18 mouse cellular contexts compared by ENCODE assay signal in the genomic region with DNA sequence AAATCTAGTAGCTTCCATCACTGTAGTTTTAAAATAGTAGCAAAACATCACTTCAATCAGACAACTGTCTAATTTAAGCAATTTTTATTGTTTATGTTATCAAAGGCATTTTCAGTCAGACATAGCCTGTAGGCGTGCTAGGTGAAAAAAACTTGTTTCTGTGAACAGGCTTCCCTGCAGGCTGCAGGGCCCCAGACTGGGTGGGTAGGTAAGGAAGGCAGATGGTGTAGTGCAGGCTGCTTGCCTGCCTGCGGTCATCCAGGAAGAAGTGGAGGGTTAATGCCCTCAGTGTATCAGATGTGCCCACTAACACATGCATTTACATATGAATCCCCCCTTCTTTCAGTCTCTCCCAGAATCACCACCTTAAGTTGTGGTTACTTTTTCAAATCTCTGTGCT.
DNase-seq lines count a peak whose midpoint lies in the region; ATAC-seq and TF ChIP-seq lines count a peak whose summit lies in the region.
"Had no signal": no experiment of that assay in that cellular context is flagged by ENCODE, and none has a peak within 500 bp of the region (broad histone marks: within the 10 kb centered on the region; RNA-seq: fewer than 3 reads in every experiment).

No protein-coding gene starts in this region.

- no peak overlapping the region for H3K27ac ChIP-seq in forebrain, embryonic 11.5 days (ENCODE audit: low read depth, low read length)
- no peak overlapping the region for H3K27ac ChIP-seq in forebrain, embryonic 12.5 days
- H3K27ac ChIP-seq in kidney, embryonic 15.5 days = peak overlapping the region; percentile 58
- H3K27ac ChIP-seq in kidney, adult 2 months (ENCODE audit: insufficient read depth, low read depth, low read length) = no peak overlapping the region
- H3K27ac ChIP-seq: heart, embryonic 13.5 days; liver, embryonic 13.5 days; lung, embryonic 15.5 days; macrophage; midbrain, embryonic 12.5 days had no signal

- TF ChIP-seq POLR2A in kidney, adult 2 months (IDR thresholded peaks at IDR 0.05; ENCODE audit: low read depth, low read length) = no peak

- H3K4me3 ChIP-seq in forebrain, embryonic 11.5 days (ENCODE audit: low read depth, low read length) = no peak overlapping the region
- no peak overlapping the region for H3K4me3 ChIP-seq in forebrain, embryonic 12.5 days (replicated peaks)
- no peak overlapping the region for H3K4me3 ChIP-seq in kidney, embryonic 15.5 days (replicated peaks)
- no peak overlapping the region for H3K4me3 ChIP-seq in kidney, adult 2 months (ENCODE audit: insufficient read depth, low read depth, low read length)
- H3K4me3 ChIP-seq: heart, embryonic 13.5 days; limb, embryonic 12.5 days; liver, embryonic 13.5 days; lung, embryonic 15.5 days; midbrain, embryonic 12.5 days had no signal

- 41% methylated on average over 2 of the region's 2 CpGs for WGBS in forebrain, embryonic 11.5 days
- WGBS in forebrain, embryonic 12.5 days = 45% methylated on average over 2 of the region's 2 CpGs
- WGBS in kidney, embryonic 15.5 days = 60% methylated on average over 2 of the region's 2 CpGs
- 87% methylated on average over 2 of the region's 2 CpGs for WGBS in kidney, adult 2 months

- no peaks in the 10 kb centered on the region for H3K27me3 ChIP-seq in forebrain, embryonic 11.5 days (ENCODE audit: control insufficient read depth, insufficient read depth, low read length)
- H3K27me3 ChIP-seq in forebrain, embryonic 12.5 days = no peaks in the 10 kb centered on the region
- H3K27me3 ChIP-seq in kidney, embryonic 15.5 days = no peaks in the 10 kb centered on the region
- H3K27me3 ChIP-seq in kidney, adult 2 months (replicated peaks; ENCODE audit: control insufficient read depth, insufficient read depth, low read length) = no peaks in the 10 kb centered on the region
- H3K27me3 ChIP-seq: heart, embryonic 13.5 days; limb, embryonic 12.5 days; liver, embryonic 13.5 days; lung, embryonic 15.5 days; midbrain, embryonic 12.5 days had no signal

- no peak for TF ChIP-seq CTCF in kidney, adult 2 months (conservative IDR thresholded peaks at IDR 0.05; ENCODE audit: insufficient read depth, insufficient read length, low read depth, low read length)

- no peak for ATAC-seq in forebrain, embryonic 11.5 days (replicated peaks; ENCODE audit: low FRiP score)
- no peak; the same call in 1 of the 2 replicates for ATAC-seq in forebrain, embryonic 12.5 days (ENCODE audit: low FRiP score)
- no peak for ATAC-seq in kidney, embryonic 15.5 days (replicated peaks; ENCODE audit: low FRiP score)

- no peak overlapping the region for H3K9ac ChIP-seq in forebrain, embryonic 11.5 days (ENCODE audit: low read length)
- H3K9ac ChIP-seq in forebrain, embryonic 12.5 days = no peak overlapping the region
- no peak overlapping the region for H3K9ac ChIP-seq in kidney, embryonic 15.5 days
- H3K9ac ChIP-seq: heart, embryonic 13.5 days; limb, embryonic 12.5 days; liver, embryonic 13.5 days; lung, embryonic 15.5 days; midbrain, embryonic 12.5 days had no signal

- H3K4me2 ChIP-seq in forebrain, embryonic 11.5 days (ENCODE audit: low read depth, low read length, severe bottlenecking) = no peak overlapping the region
- no peak overlapping the region for H3K4me2 ChIP-seq in forebrain, embryonic 12.5 days
- H3K4me2 ChIP-seq in kidney, embryonic 15.5 days = no peak overlapping the region
- H3K4me2 ChIP-seq: heart, embryonic 13.5 days; limb, embryonic 12.5 days; liver, embryonic 13.5 days; lung, embryonic 15.5 days; midbrain, embryonic 12.5 days had no signal

- no peaks in the 10 kb centered on the region for H3K4me1 ChIP-seq in forebrain, embryonic 11.5 days (replicated peaks; ENCODE audit: control insufficient read depth, insufficient read depth, low read length)
- peaks cover 14% of the 10 kb centered on the region for H3K4me1 ChIP-seq in forebrain, embryonic 12.5 days
- H3K4me1 ChIP-seq in kidney, embryonic 15.5 days = peaks cover 34% of the 10 kb centered on the region
- H3K4me1 ChIP-seq in kidney, adult 2 months (ENCODE audit: control insufficient read depth, insufficient read depth, low read length) = no peaks in the 10 kb centered on the region
- H3K4me1 ChIP-seq: lung, embryonic 15.5 days had no signal

- intact Hi-C loops in heart, postnatal 14 days (cut with DNase I) = no loop called here

- H3K9me3 ChIP-seq in forebrain, embryonic 11.5 days (ENCODE audit: control insufficient read depth, low read length) = no peaks in the 10 kb centered on the region
- no peaks in the 10 kb centered on the region for H3K9me3 ChIP-seq in forebrain, embryonic 12.5 days
- H3K9me3 ChIP-seq in kidney, embryonic 15.5 days (replicated peaks) = no peaks in the 10 kb centered on the region
- H3K9me3 ChIP-seq: heart, embryonic 13.5 days; limb, embryonic 12.5 days; liver, embryonic 13.5 days; lung, embryonic 15.5 days; midbrain, embryonic 12.5 days had no signal

- H3K36me3 ChIP-seq in forebrain, embryonic 11.5 days (ENCODE audit: control insufficient read depth, insufficient read depth, low read length) = no peaks in the 10 kb centered on the region
- no peaks in the 10 kb centered on the region for H3K36me3 ChIP-seq in forebrain, embryonic 12.5 days (replicated peaks)
- H3K36me3 ChIP-seq in kidney, embryonic 15.5 days = no peaks in the 10 kb centered on the region
- no peaks in the 10 kb centered on the region for H3K36me3 ChIP-seq in kidney, adult 2 months (ENCODE audit: control insufficient read depth, insufficient read depth, low read length)
- H3K36me3 ChIP-seq: limb, embryonic 12.5 days; liver, embryonic 13.5 days; lung, embryonic 15.5 days; midbrain, embryonic 12.5 days had no signal

- peak; percentile 16 for DNase-seq in forebrain, embryonic 11.5 days (ENCODE audit: low spot score)
- no peak for DNase-seq in kidney, adult 2 months
- DNase-seq in right cerebral cortex, postnatal 25 days = peak; percentile 29
- no peak for DNase-seq in right cerebral cortex, postnatal 14 days
- DNase-seq in thymus, postnatal 4 days = no peak
- DNase-seq in heart, postnatal 14 days = no peak
- DNase-seq: adrenal gland, postnatal 36 days; heart, postnatal 4 days; kidney, postnatal 10 days; liver, embryonic 13.5 days; thymus, postnatal 14 days had no signal

Comparison
In these comparisons a context has a peak if more than half of its experiments do, and no peak if none do; other contexts are left out.
1. DNase-seq: peak in forebrain, embryonic 11.5 days (single experiment) and right cerebral cortex, postnatal 25 days (single experiment); none in kidney, adult 2 months (single experiment), right cerebral cortex, postnatal 14 days (single experiment), thymus, postnatal 4 days (single experiment) and heart, postnatal 14 days (0 of 2).